Mouse (Mus musculus) Patski (cell line): ENCODE measurements around the gene Ica1. TPM values are rescaled to one million over a fixed set of nuclear protein-coding genes. Genes with fewer than 3 reads are reported as not detected.

Experiments
- ATAC-seq: fragments of 100-300 bp; one replicate; pipeline ENCODE4 v1.8.0; 2021
- CTCF ChIA-PET: fragments of 350-600 bp; sonication (Branson Sonifier 250); formaldehyde crosslinking; loops from one replicate; lab custom pipeline; 2022; ENCODE audit warnings: inconsistent platforms; lab: Charles Lee
- POLR2A ChIA-PET: fragments of 350-600 bp; sonication (Branson Sonifier 250); formaldehyde crosslinking; loops from one replicate; lab custom pipeline; 2022; ENCODE audit warnings: antibody characterized with exemption, inconsistent platforms; lab: Charles Lee
- DNase-seq: peaks from one replicate; pipeline ENCODE4 v3.0.0-alpha.2; 2011; ENCODE audit warnings: low read depth, low spot score
- H3K27me3 ChIP-seq: fragments of 371-371 bp; one replicate; pipeline ENCODE4 v1.5.1; 2021
- CTCF ChIP-seq: fragments of 100-300 bp; IDR thresholded peaks from one replicate; pipeline ENCODE4 v1.5.1; 2021
- in situ Hi-C: fragments of 300-500 bp; cut with MboI; formaldehyde crosslinking; loops from 3 replicates; pipeline ENCODE4 v1.11.1; 2018; ENCODE audit warnings: low pct_unique_long_range_greater_than_20kb, mixed read lengths
- polyA plus RNA-seq: library from polyadenylated mRNA; unstranded; gene quantifications from one replicate; pipeline ENCODE4 v1.2.3, GENCODE M21; 2021

The Ica1 gene
- polyA plus RNA-seq, 1 experiment from 2014 or later = 4.7 TPM

DNA sequence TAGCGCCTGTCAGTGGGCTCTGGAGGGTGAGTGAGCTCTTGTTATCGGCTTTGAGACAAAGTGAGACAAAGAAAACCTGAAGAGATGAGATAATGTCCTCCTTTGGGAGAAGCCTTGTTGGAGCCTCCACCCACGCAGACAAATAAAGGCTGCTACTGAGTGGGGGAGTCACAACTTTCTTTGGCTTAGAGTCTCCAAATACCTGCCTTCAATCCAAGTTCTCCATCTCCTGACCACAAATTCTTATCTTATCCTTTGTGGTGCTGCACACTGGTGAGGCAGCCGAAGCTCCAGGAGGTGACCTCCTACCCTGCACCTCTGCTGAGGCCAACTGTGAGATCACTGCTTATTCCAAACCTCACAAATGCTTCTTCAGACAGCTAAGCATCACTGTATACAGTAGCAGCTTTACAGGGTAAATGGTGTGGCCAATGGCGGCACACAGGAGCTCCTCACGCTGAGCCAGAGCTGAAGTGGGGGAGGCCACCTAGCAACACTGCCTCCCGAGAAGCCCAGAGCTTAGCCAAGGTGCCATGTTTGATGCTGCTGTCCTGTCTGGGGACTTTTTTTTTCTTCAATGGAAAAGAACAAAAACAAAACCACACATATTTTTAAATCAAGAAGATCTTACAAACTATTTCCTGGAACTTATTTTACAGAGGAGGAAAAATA lies 130.6 kb downstream of the Ica1 start:
- DNase-seq = no peak
- no peak for ATAC-seq
- CTCF ChIA-PET = interaction anchor here (0.9 to 1.3 kb wide), 2 partner anchors 28 to 87 kb away, joined by 3 to 4 read pairs; no protein-coding TSS in a partner anchor

GRCm38 (mm10) chr6:8645708-8646107 lies 132.6 kb downstream of the Ica1 start:
- no peaks in the 10 kb centered on the region for H3K27me3 ChIP-seq
- in situ Hi-C loops = no loop called here
- TF ChIP-seq CTCF = no peak
- ATAC-seq = no peak
- no peak for DNase-seq
- ChIA-PET POLR2A (no interaction called here), CTCF (interaction anchor here (1.3 kb wide), 1 partner anchor 20 kb away, joined by 4 read pairs; no protein-coding TSS in a partner anchor)

More for the DNA sequence above, 130.6 kb downstream of the Ica1 start:
- TF ChIP-seq CTCF = no peak
- H3K27me3 ChIP-seq = no peaks in the 10 kb centered on the region
- in situ Hi-C loops = no loop called here
- POLR2A ChIA-PET = no interaction called here

DNA sequence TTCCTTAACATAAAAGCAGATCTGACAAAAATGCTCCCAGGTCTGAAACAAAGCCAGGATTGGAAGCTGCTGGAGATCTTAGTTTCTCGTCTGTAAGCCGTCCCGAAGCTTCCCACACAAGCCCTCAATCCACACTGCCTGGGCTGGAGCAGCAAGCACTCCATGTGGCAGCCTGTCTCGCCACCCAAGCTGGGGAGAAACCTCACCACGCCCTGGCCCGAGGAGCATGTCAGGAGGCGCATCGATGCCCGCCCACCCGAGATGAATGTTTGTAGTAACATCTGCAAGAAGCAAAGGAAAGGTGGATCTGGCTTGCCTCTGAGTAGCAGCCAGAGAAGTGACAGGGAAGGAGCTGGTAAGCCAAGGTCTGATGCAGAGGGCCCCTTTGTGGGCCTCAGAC lies 133.6 kb downstream of the Ica1 start:
- POLR2A ChIA-PET = no interaction called here

DNA sequence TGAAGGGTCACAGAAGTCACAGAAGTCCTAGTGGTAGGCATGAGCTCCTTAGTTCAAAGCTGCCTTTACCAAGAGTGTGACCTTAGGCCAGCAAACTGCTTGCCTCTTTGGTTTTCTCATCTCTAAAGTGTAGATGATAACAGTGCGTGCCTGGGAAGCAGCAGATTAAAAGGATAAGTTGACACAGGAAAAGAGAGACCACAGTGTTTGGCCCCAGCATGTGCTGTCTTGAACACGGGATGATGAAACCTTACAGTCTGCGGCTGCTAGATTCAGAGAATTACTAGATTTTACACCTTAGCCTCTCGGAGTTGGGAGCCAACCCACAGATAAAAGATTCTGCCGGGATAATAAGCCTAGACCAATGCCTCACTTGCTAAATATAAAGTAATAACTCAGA lies 137.4 kb downstream of the Ica1 start:
- no peaks in the 10 kb centered on the region for H3K27me3 ChIP-seq
- ATAC-seq (peak; percentile 48), DNase-seq (no peak)
- CTCF ChIA-PET = interaction anchor here (0.9 to 1.3 kb wide), 3 partner anchors 11 to 107 kb away, joined by 3 to 5 read pairs (median 3); no protein-coding TSS in a partner anchor
- no peak for TF ChIP-seq CTCF
- in situ Hi-C loops = no loop called here
- POLR2A ChIA-PET = no interaction called here

More for the DNA sequence above, 133.6 kb downstream of the Ica1 start:
- ATAC-seq = no peak
- no peak for TF ChIP-seq CTCF
- H3K27me3 ChIP-seq = no peaks in the 10 kb centered on the region
- DNase-seq = no peak
- in situ Hi-C loops = no loop called here
- CTCF ChIA-PET = interaction anchor here (0.8 to 1.3 kb wide), 2 partner anchors 19 to 92 kb away, joined by 3 to 4 read pairs; no protein-coding TSS in a partner anchor

- ATAC-seq (no peak), DNase-seq (no peak)
- H3K27me3 ChIP-seq = no peaks in the 10 kb centered on the region
- in situ Hi-C loops = no loop called here
- ChIA-PET POLR2A (interaction anchor here (0.8 kb wide), 1 partner anchor 51 kb away, joined by 3 read pairs; no protein-coding TSS in a partner anchor), CTCF (interaction anchor here (0.9 to 2.7 kb wide), 4 partner anchors 8 to 53 kb away, joined by 3 to 10 read pairs (median 4); no protein-coding TSS in a partner anchor)
- TF ChIP-seq CTCF = no peak
Observed at GRCm38 (mm10) chr6:8639526-8639925, 138.8 kb downstream of the Ica1 start.

GRCm38 (mm10) chr6:8638899-8639298 lies 139.4 kb downstream of the Ica1 start:
- no peaks in the 10 kb centered on the region for H3K27me3 ChIP-seq
- ATAC-seq (no peak), DNase-seq (no peak)
- ChIA-PET CTCF (interaction anchor here (1.0 to 2.7 kb wide), 3 partner anchors 11 to 53 kb away, joined by 3 to 10 read pairs (median 5); no protein-coding TSS in a partner anchor), POLR2A (interaction anchor here (0.8 kb wide), 1 partner anchor 50 kb away, joined by 3 read pairs; no protein-coding TSS in a partner anchor)
- no peak for TF ChIP-seq CTCF
- in situ Hi-C loops = no loop called here

GRCm38 (mm10) chr6:8638122-8638521 lies 140.2 kb downstream of the Ica1 start:
- TF ChIP-seq CTCF = no peak
- in situ Hi-C loops = no loop called here
- CTCF ChIA-PET = interaction anchor here (1.2 to 2.7 kb wide), 3 partner anchors 12 to 17 kb away, joined by 3 to 10 read pairs (median 5); no protein-coding TSS in a partner anchor
- DNase-seq (no peak), ATAC-seq (no peak)
- POLR2A ChIA-PET = no interaction called here
- H3K27me3 ChIP-seq = no peaks in the 10 kb centered on the region

DNA sequence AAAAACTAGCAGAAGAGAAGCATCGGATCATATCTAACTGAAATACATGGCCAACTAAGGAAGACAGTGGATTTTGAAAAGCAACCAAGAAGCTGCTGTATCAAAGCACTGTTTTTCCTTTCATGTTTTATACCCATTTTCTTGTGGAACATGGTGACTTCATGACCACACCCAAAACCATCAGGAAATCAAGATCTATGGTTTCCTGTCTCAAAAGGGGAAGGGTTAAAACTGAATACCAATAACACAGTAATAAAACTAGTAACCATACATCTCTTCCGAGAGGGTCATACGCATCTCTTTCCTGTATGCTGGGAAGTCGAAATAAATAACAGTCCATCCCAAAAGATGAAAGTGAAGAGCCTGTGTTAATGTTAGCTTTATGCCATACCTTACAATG lies 145.6 kb downstream of the Ica1 start:
- ATAC-seq = no peak
- DNase-seq = no peak
- no peak for TF ChIP-seq CTCF
- POLR2A ChIA-PET = no interaction called here
- no peaks in the 10 kb centered on the region for H3K27me3 ChIP-seq
- CTCF ChIA-PET = interaction anchor here (1.0 kb wide), 1 partner anchor 7 kb away, joined by 3 read pairs; no protein-coding TSS in a partner anchor
- in situ Hi-C loops = no loop called here

DNA sequence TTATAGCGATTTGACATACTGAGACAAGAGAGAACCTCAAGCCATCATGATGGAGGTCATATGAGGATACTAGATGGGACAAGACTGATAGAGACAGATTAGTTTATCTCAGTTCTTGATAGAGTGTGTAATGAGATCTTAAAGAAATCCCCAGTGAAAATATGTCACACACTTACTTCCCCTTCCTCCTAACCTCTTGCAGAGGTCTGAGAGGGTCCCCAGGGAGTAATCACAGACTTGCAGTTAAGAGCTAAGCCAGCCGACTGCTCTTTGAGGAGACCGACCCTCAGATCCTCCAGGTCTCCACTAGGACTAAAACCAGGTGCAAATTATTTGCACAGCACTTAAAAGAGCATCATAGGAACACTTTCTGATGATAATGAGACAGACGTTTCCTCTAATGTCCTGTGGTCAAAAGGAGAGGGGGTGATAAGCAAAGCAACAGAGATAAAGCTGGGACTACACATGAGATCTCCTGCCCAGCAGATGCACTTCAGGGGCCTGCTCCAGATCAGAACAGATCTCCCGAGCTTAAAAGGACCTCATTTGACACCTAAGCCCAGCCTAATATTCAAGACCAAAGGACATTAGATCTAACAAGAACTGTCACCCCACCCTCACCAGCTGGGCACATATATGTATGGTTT lies 146.2 kb downstream of the Ica1 start:
- no peaks in the 10 kb centered on the region for H3K27me3 ChIP-seq
- in situ Hi-C loops = no loop called here
- ATAC-seq (no peak), DNase-seq (no peak)
- TF ChIP-seq CTCF = no peak
- CTCF ChIA-PET = interaction anchor here (1.0 kb wide), 1 partner anchor 8 kb away, joined by 3 read pairs; no protein-coding TSS in a partner anchor
- POLR2A ChIA-PET = no interaction called here

- in situ Hi-C loops = no loop called here
- DNase-seq (no peak), ATAC-seq (no peak)
- no peaks in the 10 kb centered on the region for H3K27me3 ChIP-seq
- POLR2A ChIA-PET = interaction anchor here (0.6 kb wide), 1 partner anchor 276 kb away, joined by 3 read pairs; no protein-coding TSS in a partner anchor
- no peak for TF ChIP-seq CTCF
- CTCF ChIA-PET = interaction anchor here (1.0 kb wide), 1 partner anchor 9 kb away, joined by 3 read pairs; no protein-coding TSS in a partner anchor
Observed at GRCm38 (mm10) chr6:8631362-8631761, 146.9 kb downstream of the Ica1 start.
